Mouse (Mus musculus) splenic B cell, adult 2 months (primary cell): ENCODE measurements around the gene Slc40a1.

Source experiments
- DNase-seq: peaks from one replicate; pipeline ENCODE4 v3.0.0-alpha.2; 2011; ENCODE audit warnings: low read depth, low spot score
- H3K27me3 ChIP-seq: 2 replicates; pipeline ENCODE4 v1.6.1; 2012; ENCODE audit warnings: mild to moderate bottlenecking, low read length, moderate library complexity, mixed read lengths; ENCODE audit not compliant: control insufficient read depth, poor library complexity, insufficient read depth, severe bottlenecking
- H3K36me3 ChIP-seq: 2 replicates; pipeline ENCODE4 v1.6.1; 2012; ENCODE audit warnings: mild to moderate bottlenecking, low read length, moderate library complexity, mixed read lengths; ENCODE audit not compliant: control insufficient read depth, poor library complexity, insufficient read depth, severe bottlenecking

Gene Slc40a1

DNA sequence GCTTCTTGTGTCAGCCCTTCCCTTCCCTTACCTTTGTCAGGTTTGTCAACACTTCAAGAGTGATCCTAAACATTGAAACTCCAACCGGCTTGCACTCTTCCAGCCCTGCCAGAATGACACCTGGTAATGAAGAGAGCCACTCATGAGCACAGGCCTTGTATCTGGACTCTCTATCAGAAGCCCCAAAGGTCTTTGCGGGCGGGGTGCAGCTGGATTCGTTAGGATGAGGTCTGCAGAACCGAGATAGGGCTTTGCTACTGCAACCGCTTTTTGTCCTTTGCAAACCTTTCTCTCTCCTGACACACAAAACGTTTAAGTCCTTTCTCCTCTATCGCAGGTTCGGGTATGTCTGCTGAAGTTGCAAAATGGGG is at the start of gene Slc40a1:
Gene Slc40a1 (minus strand): TSS at position 131 of the 371 bp plus-strand sequence.
- no peak for DNase-seq
- Histone ChIP-seq H3K36me3 (no peaks in the 10 kb centered on the region), H3K27me3 (no peaks in the 10 kb centered on the region)

DNA sequence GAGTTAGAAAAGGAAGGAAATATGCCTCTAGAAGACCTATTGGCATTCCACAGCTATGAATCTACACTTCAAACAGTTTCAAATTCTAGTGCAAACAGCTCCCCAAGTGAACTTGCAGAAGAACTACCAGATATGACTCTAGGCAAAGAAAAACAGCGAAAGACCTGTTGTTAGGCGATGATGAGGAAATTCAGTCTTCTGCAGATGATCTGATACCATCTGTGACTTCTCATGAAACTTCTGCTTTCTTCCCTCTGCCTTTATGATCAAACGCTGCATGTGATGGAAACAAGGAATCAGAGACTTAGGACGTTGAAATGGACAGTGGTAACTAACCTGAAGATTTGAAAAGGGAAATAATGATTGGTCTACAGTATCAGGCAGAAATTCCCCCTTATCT is 45.0 kb upstream of the Slc40a1 start:
- no peaks in the 10 kb centered on the region for H3K36me3 ChIP-seq
- DNase-seq = no peak

DNA sequence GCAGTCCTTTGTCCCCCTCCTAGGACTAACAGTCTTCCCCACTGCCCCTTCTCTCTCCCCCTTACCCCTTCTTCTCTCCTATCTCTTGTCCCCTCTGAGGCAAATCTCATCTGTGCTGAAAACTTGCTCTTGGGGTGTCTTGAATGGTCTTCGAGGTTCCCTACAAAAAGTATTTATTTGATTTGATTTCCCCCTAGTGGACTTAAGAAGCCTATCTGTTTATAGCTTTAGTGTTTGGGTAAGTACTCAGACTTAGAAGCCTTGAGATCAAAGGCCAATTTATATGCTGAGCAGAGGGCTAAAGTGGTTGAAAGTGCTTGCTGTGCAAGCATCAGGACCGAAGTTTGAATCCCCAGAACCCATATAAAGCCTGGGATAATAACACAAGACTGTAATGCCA is 22.7 kb upstream of the Slc40a1 start:
- no peak for DNase-seq
- Histone ChIP-seq H3K27me3 (no peaks in the 10 kb centered on the region), H3K36me3 (no peaks in the 10 kb centered on the region)

More for the DNA sequence above, 45.0 kb upstream of the Slc40a1 start:
- H3K27me3 ChIP-seq = no peaks in the 10 kb centered on the region

DNA sequence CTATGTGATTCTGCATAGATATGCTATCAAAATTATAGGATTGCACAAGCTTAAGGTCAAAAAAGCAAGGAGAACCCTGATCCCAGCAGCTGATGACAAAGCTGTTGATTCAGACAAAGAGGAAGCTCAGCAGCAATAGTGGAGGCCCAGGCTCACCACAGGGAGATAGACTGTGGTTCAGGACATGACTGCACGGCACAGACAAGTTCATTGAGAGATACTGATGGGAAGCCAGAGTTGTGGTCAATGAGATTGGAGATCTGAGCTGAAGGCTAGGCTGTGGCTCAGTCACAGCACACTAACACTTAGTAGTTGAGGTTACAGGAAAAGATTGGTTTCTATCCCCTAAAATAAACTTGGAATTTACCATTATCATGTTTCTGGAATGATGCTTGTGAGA is 21.5 kb upstream of the Slc40a1 start:
- H3K27me3 ChIP-seq = no peaks in the 10 kb centered on the region
- no peak for DNase-seq
- H3K36me3 ChIP-seq = no peaks in the 10 kb centered on the region

DNA sequence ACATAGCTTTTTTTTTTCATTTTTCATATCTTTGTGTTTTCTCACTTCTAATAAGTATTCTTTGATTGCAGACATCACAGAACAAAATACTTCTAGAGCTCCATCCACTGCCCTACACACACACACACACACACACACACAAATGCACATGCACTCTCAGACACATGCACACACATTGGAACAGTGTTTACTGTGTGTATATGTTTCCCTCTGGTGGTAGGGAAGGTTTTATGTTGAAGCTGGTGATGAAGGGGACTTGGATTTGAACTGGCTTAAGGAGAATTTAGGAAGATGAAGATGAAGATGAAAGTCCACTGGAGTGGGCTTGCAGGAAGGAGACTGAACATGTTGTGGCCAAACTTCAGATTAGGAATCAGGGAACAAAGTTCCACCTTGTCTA is 4.8 kb upstream of the Slc40a1 start:
- no peaks in the 10 kb centered on the region for H3K27me3 ChIP-seq
- H3K36me3 ChIP-seq = no peaks in the 10 kb centered on the region
- DNase-seq = no peak

DNA sequence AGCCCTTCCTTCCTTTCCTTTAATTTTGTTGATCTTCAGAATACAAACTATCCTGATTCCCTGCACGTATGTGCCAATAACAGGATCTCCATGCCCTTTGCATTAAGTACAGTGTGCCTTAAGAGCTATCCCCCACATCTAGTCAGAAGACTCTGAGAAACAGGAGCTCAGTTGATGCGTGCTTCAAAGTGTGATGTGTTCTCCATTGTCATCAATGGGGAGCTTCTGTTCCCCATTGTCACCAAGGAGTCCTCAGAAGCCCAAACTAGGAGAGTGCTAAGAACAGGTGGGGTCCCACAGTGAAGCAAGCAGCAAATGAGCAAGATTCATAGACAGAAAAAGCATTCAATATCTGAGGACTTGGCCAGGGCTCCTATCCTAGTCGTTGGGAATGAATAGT is 588 bp upstream of the Slc40a1 start:
- no peaks in the 10 kb centered on the region for H3K27me3 ChIP-seq
- DNase-seq = no peak
- H3K36me3 ChIP-seq = no peaks in the 10 kb centered on the region

DNA sequence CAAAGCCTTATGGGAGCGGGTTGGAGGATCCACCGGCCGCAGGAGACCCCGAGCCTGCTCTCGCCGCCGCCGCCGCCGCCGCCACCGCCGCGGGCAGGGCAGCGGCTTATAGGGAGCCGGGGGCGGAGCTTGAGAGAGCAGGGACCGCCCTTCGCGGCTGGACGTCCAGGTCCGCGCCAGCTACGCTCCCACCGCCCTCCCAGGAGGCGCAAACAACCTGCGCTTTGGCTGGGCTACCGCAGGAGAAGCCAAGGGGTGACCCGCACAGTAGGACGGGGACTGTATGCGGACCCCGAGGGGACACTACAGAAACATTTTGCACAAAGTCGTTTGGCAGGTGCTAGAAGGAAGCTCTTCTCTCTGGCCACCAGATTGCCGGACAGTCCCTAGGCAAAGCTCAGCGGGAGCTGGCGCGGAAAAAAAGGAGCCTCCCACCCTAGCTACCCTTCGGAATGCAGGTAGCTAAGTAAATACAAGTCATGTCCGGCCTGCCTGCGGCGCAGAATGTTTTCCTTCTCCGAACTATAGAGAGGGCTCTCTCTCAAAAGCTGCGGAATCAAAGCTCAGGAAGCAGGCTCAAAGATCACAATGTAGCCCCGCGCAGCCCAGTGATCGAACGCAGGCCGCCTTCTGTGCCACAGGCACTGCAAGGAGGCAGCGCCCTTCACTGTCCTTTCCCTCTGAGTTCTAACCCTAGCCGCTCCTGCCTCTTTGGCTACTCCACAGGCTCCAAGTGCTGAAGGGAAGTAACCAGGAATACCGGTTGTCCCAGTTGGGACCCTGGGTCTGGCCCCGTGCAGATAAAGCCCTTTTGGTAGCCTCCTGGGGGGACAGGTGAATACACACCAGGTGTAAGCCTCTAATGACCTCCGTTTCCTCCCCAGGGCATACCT is 577 bp downstream of the Slc40a1 start:
- no peak for DNase-seq

DNA sequence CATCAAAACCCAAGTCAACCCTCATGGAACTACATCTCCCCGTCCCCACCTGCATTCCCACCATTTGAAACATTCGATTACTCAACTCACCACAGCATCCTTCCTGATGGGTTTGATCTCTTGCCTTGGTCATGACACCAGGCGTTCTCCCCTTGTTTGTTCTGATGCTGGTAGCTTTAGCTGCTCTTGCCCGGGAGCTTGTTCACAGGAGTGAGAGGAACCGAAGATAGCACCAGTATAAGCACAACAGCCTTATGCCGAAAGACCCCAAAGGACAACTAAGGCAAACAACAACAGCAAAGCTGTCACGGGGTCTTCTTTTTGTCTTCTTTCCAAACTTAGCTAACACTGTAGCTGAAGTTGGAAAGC is 1.2 kb downstream of the Slc40a1 start:
- DNase-seq = no peak
- no peaks in the 10 kb centered on the region for H3K27me3 ChIP-seq
- no peaks in the 10 kb centered on the region for H3K36me3 ChIP-seq

More for the DNA sequence above, 577 bp downstream of the Slc40a1 start:
- no peaks in the 10 kb centered on the region for H3K27me3 ChIP-seq
- no peaks in the 10 kb centered on the region for H3K36me3 ChIP-seq

DNA sequence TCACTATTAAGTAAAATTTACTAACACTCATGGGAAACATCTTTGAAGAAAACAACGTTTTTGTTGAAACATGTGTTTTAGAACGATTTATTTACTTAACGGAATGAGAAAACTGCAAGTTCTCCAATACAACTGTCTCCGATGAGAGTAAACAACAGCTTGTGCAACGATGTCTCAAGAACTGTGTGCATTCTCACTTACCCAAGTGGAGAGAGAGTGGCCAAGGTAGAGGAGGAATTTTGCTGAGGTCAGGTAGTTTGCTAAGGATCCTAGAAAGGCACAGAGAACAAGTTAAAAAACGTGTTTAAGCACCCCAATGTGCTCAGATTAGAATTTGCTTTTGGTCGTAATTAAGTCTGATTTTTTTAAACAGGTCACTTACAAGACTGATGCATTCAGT is 1.8 kb downstream of the Slc40a1 start:
- H3K27me3 ChIP-seq = no peaks in the 10 kb centered on the region
- no peak for DNase-seq
- no peaks in the 10 kb centered on the region for H3K36me3 ChIP-seq

DNA sequence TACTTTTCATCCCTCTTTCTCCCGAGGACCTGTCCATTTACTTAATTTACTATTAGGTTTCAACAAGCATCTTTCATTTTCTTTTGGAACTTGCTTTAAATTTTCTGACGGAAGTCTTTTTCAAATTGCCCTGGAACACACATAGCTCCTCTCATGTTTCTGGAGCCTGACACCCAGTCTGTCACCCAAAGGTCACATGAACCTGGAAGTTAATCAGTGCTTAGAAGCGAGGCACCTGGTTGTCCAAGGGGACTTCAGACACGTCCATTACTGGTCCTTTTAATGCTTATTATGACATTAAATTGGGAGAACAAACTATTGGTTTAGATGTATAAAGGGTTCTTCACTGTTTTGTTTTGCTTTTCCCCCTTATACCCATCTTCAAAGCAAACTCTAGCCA is 3.0 kb downstream of the Slc40a1 start:
- DNase-seq = no peak
- no peaks in the 10 kb centered on the region for H3K27me3 ChIP-seq
- no peaks in the 10 kb centered on the region for H3K36me3 ChIP-seq

DNA sequence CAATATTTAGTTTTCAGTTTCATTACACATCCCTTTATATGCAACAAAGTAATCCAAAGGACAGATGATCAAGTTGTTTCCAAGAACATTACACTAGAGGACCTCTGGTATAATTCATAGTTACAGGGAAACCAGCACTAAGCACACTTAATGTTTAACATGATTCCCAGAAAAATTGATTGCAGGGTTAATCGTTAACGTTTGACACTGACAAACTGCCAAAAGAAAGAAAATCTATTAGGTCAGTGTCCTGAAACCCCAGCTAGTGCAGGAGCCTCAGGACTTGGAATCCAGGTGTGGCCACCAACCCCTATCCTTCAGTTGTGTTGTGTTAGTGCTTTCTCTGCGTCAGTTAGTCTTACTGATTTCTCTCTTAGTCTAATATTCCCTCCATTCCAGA is 5.6 kb downstream of the Slc40a1 start:
- no peaks in the 10 kb centered on the region for H3K36me3 ChIP-seq
- H3K27me3 ChIP-seq = no peaks in the 10 kb centered on the region
- no peak for DNase-seq

DNA sequence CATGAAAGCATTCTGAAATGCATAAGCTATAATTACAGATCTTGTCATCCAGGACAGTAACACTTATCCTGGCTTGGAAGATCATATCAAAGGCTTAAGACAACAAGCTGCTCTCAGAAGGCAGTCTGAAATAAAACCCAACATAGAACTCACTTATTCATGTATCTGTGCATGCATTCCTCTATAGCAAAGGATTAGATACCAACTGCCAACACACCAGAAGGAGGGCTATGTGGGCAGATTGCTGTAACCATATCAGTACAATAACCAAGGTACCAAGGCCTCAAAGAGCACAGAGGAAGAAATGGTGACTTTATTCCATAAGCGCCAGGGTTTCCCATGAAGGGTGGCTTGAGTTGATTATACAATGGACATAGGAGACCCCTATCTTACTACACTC is 6.6 kb downstream of the Slc40a1 start:
- H3K36me3 ChIP-seq = no peaks in the 10 kb centered on the region
- no peak for DNase-seq
- H3K27me3 ChIP-seq = no peaks in the 10 kb centered on the region

DNA sequence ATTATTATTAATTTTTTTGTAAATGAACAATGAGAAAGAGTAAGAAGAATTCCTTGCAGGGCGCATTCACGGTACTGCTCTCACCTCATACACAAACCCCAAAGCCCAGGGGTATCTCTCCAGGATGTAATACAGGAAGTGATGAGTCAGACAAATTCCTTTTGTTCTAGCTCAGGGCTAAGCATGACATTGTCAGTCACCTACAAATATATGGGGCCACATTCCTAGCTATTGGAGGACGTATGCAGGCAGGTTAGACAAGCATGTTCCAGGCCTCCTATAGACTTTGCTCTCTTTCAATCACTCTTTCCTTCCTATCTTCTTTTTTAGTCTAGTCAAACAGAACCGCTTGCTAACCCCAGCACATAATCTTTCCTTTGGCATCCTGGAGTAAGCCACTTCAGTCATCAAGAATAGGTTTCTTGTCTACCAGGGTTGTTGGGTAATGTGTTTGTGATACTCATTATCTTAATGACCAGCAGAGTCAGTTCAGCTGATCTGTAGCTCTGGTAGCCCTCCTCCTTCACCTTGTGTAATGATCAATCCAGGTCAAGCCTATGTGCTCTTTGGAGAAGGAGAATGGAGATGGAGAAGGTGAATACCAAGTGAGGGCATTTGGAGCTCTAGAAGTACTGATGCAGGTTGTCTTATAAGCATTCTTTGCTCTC is 9.1 kb downstream of the Slc40a1 start:
- no peaks in the 10 kb centered on the region for H3K27me3 ChIP-seq
- H3K36me3 ChIP-seq = no peaks in the 10 kb centered on the region
- DNase-seq = no peak

DNA sequence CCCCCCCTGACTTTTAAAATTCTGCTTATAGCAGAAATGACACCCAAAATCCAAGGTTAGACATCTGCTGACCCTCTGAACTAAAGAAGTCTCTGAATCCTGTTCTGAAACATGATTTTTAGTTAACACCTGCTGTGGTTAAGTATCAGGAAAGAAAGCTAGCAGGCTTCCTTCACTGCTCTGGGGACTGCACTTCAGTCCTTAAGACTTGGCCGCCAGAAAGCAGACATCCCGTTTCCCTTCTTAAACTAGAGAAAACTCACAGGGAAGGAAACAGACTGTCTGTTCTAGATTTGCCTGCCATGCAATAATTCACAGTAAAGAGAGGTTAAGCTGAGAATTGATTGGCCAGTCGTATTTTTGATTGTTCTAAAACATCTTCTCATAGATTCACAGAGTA is 10.1 kb downstream of the Slc40a1 start:
- Histone ChIP-seq H3K36me3 (no peaks in the 10 kb centered on the region), H3K27me3 (no peaks in the 10 kb centered on the region)
- no peak for DNase-seq

DNA sequence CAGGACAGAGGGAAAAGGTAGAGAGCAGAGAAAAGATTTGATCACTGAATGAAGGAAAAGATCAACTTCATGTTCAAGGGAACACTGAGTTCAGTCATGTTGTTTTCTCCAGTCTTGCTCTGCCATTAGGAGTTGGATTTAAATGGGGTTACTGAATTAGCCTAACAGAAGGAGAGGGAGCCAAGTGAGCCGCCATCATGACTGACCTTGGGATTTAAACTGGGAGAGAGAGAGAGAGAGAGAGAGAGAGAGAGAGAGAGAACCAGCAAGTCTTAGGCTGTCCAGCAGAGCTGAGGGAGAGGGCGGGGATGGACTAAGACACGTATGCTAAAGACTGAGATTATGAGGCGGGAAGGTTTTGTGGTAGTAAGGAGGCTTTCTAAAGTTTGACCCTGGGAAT is 12.1 kb downstream of the Slc40a1 start:
- DNase-seq = no peak
- Histone ChIP-seq H3K27me3 (no peaks in the 10 kb centered on the region), H3K36me3 (no peaks in the 10 kb centered on the region)
